Mouse (Mus musculus) gastrocnemius, postnatal 36 days (tissue): ENCODE measurements around the gene Ctse. TPM values are rescaled to one million over a fixed set of nuclear protein-coding genes. Genes with fewer than 3 reads are reported as not detected.
A peak's percentile ranks its signal among the peaks of the same experiment; 100 is the strongest.
"Not testable (repeated sequence)": the region's sequence is repeated elsewhere in the genome, so short reads cannot be mapped to it uniquely, and the experiment has no call there.

Experiments
- DNase-seq, 2 experiments: peaks; one replicate each; pipeline ENCODE4 v3.0.0; 2022
- intact Hi-C: fragments of 180-260 bp; cut with DNase I; formaldehyde crosslinking; loops from one replicate; pipeline ENCODE4 v1.15.1; 2025
- long read RNA-seq, 2 experiments: library from polyadenylated mRNA; stranded (forward); transcript quantifications; one replicate each; pipeline ENCODE4 v2.0.0; 2021
- total RNA-seq, 2 experiments: library from RNA; stranded (reverse); gene quantifications; 2 replicates each; pipeline ENCODE4 v1.2.3; 2021

Ctse gene
- total RNA-seq: under 1 TPM in 1 of 2 experiments, not detected in 1; 0.28 TPM
- long read RNA-seq, experiment 1: 0 reads
- long read RNA-seq, experiment 2: 0 reads

DNA sequence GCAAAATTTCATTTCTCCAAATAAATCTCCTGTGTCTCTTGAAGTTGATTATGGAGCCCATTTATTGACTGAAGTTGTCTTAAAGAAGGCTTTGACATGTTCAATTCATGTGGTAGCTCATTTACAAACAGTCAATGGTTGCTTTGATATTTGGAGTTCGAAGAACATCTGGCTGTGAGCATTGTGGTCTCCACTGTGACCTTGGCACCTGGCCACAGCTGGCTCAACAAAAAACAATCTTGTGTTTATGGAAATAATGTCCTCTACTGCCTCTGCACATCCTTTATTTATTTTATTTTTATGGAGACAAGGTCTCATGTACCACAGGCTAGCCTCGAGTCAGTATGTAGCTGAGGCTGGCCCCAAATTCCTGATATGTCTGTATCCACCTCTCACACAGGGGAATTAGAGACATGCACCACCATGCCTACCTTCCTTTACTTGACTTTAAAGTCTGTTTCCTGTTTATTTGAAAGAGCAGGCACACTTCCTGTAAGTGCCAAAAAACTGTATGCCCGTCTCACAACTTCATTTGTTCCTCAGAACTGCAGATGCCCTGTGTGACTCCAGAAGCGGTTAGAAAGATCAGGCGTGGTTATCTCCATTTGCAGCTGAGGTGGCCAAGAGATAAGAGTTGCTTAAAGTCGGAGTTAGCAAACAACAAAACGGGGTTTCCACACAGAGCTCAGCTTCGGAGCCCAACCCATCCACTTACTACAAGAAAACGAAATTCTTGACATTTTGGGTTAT, at the start of gene Ctse:
Gene Ctse, plus strand, starts transcription at position 516 of the 750 bp plus-strand sequence.
- intact Hi-C loops: no loop called here
- DNase-seq: no peak

DNA sequence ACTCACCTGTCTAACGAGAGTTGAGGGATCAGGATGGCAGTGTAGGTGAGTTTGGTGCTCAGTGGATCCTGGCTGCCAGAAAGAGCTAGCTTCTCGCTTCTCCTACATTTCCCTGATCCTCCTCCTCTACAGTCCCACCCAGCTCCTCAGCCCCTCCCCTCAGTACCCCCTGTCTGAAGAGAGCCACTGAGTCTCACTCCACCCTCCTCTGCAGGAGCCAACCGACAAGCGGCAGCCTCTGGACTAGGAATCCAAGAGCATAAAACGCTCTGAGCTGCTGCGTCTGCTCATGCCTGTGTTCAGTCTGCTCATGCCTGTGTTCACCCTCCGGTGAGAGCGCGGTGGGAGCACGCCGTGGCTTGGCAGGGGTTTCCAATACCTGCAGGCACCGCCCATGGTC, 39.2 kb upstream of the Ctse start, which contains the start of gene Avpr1b:
Gene Avpr1b, plus strand, starts transcription at position 335 of the 400 bp plus-strand sequence.
- DNase-seq: no peak
- intact Hi-C loops: no loop called here

DNA sequence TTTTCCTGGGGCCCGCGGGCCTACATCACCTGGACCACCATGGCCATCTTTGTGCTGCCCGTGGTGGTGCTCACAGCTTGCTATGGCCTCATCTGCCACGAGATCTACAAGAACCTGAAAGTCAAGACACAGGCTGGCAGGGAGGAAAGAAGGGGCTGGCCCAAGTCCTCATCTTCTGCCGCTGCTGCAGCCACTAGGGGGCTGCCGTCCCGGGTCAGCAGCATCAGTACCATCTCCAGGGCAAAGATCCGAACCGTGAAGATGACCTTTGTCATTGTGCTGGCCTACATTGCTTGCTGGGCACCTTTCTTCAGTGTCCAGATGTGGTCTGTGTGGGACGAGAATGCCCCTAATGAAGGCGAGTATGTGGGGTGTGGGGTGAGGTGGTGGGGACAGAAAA, 37.8 kb upstream of the Ctse start:
- intact Hi-C loops: no loop called here
- no peak for DNase-seq

DNA sequence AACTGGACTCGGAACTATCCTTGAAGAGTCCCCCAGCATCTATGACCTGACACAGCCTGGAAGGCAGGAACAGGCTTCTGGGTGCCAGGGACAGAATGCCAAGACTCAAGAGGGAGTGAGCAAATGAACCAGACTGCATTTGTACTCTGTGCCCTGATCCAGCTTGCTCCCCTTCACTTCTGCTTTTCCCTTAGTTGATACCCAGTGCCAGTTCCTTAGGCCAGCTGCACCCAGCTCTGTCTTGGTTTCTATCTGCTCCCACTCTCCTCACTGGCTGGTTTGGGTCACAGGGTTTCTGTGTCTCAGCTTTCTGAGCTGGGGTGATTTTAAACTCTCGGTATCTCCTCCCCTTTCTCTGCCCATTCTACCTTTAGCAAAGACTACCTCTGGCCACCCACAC, 31.4 kb upstream of the Ctse start:
- intact Hi-C loops: no loop called here
- no peak for DNase-seq

DNA sequence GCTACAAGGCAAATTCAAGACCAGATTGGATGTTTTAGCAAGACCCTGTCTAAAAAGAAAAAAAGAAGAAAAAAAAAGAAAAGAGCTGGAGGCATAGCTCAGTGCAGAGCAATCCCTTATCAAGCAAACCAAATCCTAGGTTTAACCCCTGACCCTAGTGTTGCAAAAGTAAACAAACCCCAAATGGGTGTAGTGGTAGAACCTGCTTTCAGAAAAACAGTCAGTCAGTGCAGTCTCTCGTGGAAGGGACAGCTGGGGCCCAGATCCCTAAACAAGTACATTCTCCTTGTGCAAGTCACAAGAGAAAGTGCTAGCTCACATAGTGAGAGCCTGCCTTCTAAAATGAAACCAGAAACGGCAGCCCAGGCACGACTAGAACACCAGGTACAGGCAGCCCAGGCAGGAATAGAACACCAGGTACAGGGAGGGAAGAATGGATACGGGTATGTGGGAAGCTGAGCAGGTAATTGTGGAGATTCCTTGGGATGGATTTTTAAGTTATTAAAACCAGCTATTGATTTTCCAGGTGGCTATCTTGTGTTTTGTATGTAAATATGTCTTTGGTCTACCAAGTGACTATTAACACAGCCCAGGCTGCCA, 25.4 kb upstream of the Ctse start:
- intact Hi-C loops: loop anchor here (5.0 to 10.0 kb wide), 4 partner anchors 45 to 1850 kb away; no protein-coding TSS in a partner anchor
- peak in 1 of 2 experiments; percentile 12 for DNase-seq

DNA sequence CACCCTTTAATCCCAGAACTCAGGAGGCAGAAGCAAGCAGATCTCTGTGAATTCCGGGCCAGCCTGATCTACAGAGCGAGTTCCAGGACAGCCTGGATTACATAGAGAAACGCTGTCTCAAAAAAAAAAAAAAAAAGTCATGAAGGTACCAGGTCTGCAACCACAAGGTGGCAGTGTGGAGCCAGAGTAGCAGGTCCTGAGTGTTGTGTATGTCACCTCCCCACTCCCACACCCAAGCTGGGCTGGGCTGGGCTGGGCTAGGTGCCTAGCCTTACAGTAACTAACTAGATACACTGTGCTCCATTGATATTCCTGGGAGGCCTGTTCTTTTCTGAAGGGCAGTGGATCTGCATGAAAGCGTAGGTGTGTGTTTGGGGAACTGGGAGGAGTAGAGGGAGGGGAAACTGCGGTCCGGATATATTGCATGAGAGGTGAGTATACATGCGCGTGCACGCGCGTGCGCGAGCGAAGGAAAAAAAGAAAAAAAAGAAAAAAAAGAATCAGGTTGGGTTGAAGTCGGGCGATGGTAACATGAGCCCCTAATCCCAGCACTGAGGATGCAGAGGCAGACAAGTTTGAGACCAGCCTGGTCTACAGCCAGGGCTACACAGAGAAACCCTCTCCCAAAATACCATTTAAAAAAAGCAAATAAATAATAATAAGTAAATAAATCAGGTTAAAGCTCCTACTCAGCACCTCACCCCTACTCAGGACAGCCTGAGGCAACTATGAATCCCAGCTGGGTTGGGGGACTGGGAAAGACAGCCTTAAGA, 24.6 kb upstream of the Ctse start:
- intact Hi-C loops: loop anchor here (5.0 to 10.0 kb wide), 4 partner anchors 44 to 1849 kb away; no protein-coding TSS in a partner anchor

DNA sequence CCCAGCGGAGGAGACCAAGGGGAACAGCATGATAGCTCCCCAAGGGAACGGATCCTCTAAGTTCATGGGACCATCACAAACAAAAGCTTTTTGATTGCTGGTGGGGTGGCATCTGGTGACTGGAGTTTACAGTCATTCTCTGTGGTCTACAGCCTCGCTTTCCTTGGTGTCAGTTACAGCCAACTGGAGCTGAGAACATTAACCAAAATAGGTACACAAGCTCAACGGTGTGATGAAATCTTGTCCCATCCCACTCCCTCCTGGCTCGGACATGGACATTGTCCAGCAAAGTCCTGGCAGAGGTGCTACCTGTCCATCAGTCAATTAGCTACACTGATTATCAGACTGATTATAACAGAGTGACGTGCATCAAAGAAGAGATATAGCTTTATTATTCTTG, 23.5 kb upstream of the Ctse start:
- intact Hi-C loops: loop anchor here (5.0 to 10.0 kb wide), 4 partner anchors 43 to 1848 kb away; no protein-coding TSS in a partner anchor
- no peak for DNase-seq

More for the DNA sequence above, 24.6 kb upstream of the Ctse start:
- peak; percentile 50 to 58 for DNase-seq

DNA sequence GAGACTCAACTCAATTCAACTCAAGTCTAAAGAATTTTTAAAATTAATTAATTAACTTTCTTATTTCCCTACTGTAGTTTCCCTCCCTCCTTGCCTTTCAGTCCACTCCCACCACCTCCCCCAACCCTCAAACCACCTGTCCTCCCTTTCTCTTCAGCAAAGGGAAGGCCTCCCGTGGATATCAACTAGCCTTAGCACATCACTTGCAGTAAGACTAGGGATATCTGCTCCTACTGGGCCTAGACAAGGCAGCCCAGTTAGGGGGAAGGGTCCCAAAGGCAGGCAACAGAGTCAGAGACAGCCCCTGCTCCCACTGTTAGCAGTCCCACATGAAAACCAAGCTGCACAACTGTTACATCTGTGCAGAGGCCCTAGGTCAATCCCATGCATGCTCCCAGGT, 22.0 kb upstream of the Ctse start:
- intact Hi-C loops: loop anchor here (10.0 kb wide), 1 partner anchor 229 kb away; no protein-coding TSS in a partner anchor

DNA sequence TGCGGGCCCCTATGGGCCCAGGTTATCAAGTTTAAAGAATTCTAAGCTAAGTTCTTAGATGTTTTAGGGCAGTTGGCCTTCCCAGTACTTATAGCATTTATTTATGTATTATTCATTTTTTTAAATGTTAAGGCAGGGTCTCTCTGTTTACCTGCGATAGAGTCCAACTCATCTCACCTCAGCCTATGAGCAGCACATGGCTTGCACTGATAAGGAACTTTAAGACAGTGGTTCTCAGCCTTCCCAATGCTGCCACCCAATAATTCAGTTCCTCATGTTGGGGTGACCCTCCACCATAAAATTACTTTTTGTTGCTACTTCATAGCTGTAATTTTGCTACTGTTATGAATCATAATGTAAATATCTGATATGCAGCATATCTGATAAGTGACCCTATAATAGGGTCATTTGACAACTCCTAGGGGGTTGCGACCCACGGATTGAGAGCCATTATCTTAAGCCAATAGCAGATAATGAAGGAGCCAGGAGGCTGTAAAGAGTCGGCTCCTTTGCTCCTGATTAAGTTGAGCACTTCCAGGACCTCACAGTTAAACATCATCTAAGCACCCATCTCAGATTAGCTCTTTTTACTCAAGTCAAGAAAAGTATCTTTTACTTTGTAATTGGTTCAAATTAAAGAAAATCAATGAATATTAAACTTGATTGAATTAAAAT, 21.4 kb upstream of the Ctse start:
- intact Hi-C loops: loop anchor here (10.0 kb wide), 1 partner anchor 228 kb away; no protein-coding TSS in a partner anchor
- no peak for DNase-seq

More for the DNA sequence above, 22.0 kb upstream of the Ctse start:
- DNase-seq: no peak

DNA sequence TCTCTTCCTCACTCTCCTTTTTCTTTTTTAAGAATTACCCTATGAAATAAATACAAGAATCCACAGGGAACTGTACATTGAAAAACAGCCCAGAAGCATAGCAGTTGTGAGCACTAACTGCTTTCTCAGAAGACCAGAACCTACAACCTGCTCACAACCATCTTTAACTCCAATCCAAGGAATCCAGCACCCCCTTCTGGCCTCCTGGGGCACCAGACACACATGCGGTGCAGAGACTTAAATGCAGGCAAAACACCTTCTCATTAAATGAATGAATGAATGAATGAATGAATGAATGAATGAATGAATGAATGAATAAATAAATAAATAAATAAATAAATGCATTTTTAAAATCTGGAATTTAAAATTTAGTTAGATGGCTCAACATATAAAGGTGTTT, 19.5 kb upstream of the Ctse start:
- intact Hi-C loops: loop anchor here (10.0 kb wide), 1 partner anchor 226 kb away; no protein-coding TSS in a partner anchor
- no peak for DNase-seq

DNA sequence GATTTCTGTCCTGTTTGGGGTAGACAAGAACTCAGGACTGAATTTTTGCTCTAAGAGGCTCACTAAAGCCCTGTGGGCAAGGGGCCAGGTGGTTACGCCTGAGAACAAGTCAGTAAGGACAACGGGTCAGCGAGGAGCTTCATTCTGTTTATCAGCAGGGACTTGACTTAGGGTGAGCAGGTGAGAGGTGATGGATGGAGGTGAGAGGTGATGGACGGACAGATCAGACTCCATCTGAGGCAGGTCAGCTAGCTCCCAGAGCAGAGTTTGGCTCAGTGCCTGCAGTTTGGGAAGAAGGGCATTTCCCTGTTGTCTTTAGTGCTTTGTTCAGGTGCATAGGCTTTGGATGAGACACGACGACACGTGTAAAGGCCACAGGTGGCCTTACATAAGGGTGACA, 18.8 kb upstream of the Ctse start:
- no peak for DNase-seq
- intact Hi-C loops: loop anchor here (10.0 kb wide), 1 partner anchor 225 kb away; no protein-coding TSS in a partner anchor

DNA sequence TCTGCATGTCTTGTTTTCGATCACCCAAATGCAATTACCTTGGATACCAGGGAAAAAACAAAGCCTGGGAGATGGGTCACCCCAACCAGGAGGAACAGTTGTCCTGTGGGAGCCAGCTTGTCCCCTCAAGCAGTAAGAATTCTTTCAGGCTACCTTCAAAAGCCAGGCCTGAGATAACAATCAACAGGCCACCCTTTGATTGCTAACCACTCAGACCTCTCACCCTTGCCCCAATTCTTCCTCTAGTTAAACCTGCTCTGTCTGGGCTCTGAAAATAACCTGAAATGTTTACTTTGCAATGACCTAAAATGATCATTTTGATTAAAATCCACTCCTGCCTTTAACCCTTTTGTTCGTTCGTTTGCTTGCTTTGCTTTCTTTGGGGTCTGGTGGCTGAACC, 14.5 kb upstream of the Ctse start:
- intact Hi-C loops: no loop called here
- DNase-seq: no peak

DNA sequence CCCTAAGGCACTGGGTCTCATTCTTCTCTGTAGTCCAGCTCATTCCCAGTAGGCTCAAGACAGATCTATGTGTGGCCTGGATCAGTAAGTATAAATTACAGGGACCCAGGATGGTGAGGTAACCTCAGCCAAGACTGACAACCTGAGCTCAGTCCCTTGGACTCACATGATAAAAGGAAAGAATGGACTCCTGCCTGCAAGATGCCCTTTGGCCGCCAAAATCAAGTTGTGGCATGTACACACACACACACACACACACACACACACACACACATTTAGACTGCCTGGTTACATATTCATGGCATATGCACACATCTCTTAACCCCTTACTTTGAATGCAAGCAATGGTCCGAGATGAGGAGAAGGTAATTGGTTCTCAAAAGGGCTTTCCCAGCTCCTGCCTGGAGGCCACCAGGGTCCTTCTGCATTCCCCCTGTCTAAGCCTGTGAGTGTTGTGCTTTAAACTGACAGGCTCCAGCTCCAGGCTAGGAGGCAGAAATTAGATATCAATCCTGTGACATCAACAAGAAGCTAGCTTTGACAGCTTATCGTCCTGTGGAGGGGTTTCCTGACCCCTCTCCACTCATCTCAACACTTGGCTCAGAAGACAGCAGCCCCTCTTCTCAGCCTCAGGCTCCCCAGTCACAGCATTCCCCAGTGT, 13.8 kb upstream of the Ctse start:
- DNase-seq: no peak
- intact Hi-C loops: no loop called here

DNA sequence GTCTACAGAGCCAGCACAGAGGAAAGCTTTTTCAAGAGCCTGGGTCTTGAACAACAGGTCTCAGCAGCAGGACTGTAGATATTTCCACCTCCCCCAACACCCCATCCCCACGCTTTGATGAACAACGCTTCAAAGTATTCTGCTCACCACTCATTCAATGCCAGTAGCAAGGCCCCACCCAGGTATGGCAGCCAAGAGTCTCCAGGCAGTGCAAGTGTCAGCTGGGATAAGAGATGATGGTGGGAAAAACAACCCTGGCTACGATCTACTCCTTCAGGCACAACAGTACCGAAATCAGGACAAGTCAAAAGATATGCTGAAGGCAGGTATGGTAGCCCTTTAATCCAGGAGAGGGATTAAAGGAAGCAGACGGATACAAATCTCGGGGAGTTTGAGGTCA, 11.9 kb upstream of the Ctse start:
- intact Hi-C loops: no loop called here
- DNase-seq: no peak

DNA sequence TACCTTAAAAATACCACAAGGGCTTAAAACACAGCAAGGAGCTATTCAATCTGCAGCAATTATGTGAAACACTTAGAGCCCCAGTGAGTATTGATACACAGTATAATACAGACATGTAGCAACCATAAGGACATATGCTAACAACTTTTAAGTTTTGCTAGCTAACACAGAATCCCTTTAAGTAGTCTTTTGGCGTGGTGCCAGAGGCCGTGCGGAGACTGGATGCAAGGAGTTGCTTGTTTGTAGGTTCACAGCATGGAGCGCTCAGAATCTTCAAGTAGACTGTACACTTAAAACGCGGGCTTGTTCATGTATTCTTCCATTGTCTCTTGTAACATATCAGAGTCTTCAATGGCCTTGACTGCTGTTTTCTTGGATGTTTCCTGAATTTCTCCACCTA, 5.9 kb upstream of the Ctse start:
- intact Hi-C loops, DNase-seq: not testable (repeated sequence)

DNA sequence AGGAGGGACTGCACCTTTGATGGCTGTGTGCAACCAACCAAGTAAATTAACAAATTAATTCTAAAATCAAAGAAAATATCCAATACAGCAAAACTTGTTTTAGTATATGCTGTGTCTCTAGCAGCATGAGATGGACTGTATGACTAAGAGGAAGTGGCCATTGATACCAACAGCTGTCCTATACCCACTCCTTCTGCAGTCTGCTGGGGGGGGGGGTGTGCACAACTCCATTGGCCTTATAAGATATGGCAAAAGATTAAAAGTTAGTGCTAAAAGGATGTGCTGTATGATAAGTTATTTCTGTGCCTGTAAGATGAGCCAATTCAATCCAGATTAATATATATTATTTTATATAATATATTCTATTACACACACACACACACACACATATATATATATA, 3.6 kb upstream of the Ctse start:
- no peak for DNase-seq
- intact Hi-C loops: no loop called here

DNA sequence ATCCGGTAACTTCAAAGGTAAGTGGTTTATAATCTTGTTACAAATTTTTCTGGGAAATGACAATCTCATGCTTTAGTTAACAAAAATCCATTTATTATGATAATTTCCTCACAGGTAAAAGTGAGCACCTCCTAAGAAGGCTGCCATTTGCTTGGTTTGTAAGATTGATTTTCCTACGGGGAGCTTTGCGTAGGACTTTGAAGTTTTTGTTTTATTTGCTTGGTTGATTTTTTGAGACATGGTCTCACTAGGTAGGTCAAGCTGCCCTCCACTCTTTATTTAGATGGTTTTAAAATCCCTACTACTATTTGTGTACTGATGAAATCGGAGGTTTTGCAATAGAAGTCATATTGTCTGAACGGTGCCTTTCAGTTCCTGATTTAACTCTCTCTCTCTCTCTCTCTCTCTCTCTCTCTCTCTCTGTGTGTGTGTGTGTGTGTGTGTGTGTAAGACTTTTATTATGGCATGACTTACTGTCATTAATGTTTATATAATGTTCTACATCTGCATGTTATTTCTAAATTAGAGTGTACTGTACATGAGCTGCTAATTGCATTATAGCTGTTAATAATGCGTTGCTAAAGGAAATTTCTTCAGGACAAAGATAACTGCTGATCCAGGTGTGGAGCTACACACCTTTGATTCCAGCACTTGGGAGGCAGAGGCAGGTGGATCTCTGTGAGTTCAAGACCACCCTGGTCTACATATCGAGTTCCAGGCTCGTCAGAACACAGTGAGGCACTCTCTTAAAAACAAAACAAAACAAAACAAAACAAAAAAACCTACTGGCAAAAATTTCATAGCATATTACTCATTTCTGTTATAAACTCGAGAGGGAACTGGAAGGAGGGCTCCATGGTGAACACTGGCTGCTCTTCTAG, 675 bp downstream of the Ctse start:
- intact Hi-C loops: no loop called here
- DNase-seq: no peak

DNA sequence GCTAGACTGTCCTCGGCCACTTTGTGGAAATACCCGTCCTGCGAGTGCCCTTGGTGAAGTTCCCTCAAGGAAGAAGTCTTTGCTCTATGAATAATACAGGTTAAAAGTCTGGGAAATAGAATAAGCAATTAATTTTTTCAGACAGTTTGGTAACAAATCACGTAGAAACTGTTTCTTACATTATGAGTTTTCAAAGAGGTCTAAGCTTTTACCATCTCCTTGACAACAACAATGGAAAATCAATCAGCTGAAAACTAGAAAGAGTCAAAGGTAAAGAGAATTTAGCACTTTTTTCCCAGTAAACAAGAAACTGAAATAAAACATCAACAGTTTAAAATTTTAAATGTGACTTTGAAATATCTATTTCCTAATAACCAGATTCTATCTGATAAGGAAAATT, 2.0 kb downstream of the Ctse start:
- no peak for DNase-seq
- intact Hi-C loops: no loop called here

DNA sequence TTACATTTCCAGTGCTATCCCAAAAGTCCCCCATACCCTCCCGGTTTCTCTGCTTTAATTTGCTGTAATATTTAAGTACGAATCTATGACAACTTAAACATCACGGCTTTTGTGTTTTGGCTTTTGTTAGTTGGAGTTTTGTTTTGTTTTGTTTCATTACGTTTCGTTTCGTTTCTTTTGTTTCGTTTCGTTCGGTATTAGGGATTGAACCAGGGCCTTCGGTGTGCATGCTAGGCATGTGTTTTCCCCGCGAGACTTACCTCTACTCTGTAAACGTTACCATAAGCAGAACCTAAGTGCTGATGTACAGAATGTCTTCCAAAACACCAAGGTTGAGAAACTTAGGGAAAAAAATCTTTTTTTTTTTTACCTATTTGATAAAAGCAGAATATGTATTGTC, 3.5 kb downstream of the Ctse start:
- intact Hi-C loops: no loop called here
- DNase-seq: no peak
